Mouse (Mus musculus): ENCODE measurements at regions not wholly inside any gene's neighbourhood (a gene's known extent, or its start where the extent isn't known, plus 50 kb on each side); places are given as distances from the start of the nearest gene placed in this dataset.

- no peak for DNase-seq (ENCODE audit: extremely low read depth, low read depth)
Measured at GRCm38 (mm10) chrX:21293666-21294065, 118.2 kb upstream of the Gm21876 start.

- no peak for DNase-seq (ENCODE audit: extremely low read depth, low read depth)
Measured at GRCm38 (mm10) chrX:21295460-21295859, 120.0 kb upstream of the Gm21876 start.

- DNase-seq (ENCODE audit: extremely low read depth, low read depth) = no peak
Measured at GRCm38 (mm10) chrX:21297349-21297748, 121.9 kb upstream of the Gm21876 start.

- DNase-seq (ENCODE audit: extremely low read depth, low read depth) = no peak
Measured at GRCm38 (mm10) chrX:21334499-21335032, 149.8 kb upstream of the Agtr2 start.

- no peak for DNase-seq (ENCODE audit: extremely low read depth, low read depth)
Measured at GRCm38 (mm10) chrX:21344397-21344796, 139.9 kb upstream of the Agtr2 start.

GRCm38 (mm10) chrX:21350503-21350902, 133.8 kb upstream of the Agtr2 start:
- DNase-seq (ENCODE audit: extremely low read depth, low read depth) = peak; percentile 10

GRCm38 (mm10) chrX:21352350-21352749, 132.0 kb upstream of the Agtr2 start:
- peak; percentile 28 for DNase-seq (ENCODE audit: extremely low read depth, low read depth)

GRCm38 (mm10) chrX:21360771-21361667, 123.3 kb upstream of the Agtr2 start:
- DNase-seq (ENCODE audit: extremely low read depth, low read depth) = no peak

- no peak for DNase-seq (ENCODE audit: extremely low read depth, low read depth)
Measured at GRCm38 (mm10) chrX:21385221-21385620, 99.1 kb upstream of the Agtr2 start.

- DNase-seq (ENCODE audit: extremely low read depth, low read depth) = no peak
Measured at GRCm38 (mm10) chrX:21389992-21390391, 94.4 kb upstream of the Agtr2 start.

- DNase-seq (ENCODE audit: extremely low read depth, low read depth) = no peak
Measured at GRCm38 (mm10) chrX:21393212-21393611, 91.1 kb upstream of the Agtr2 start.

GRCm38 (mm10) chrX:21424797-21425196, 59.5 kb upstream of the Agtr2 start:
- no peak for DNase-seq (ENCODE audit: extremely low read depth, low read depth)

GRCm38 (mm10) chrX:21428081-21428480, 56.3 kb upstream of the Agtr2 start:
- no peak for DNase-seq (ENCODE audit: extremely low read depth, low read depth)

- no peak for DNase-seq (ENCODE audit: extremely low read depth, low read depth)
Measured at GRCm38 (mm10) chrX:21433501-21433900, 50.8 kb upstream of the Agtr2 start.

Measured in MEL-GATA-1-ER (cell line).